Mouse (Mus musculus): ENCODE measurements around the gene Lztr1. TPM values are rescaled to one million over a fixed set of nuclear protein-coding genes. Genes with fewer than 3 reads are reported as not detected.
A peak's percentile ranks its signal among the peaks of the same experiment; 100 is the strongest.
"Not testable (repeated sequence)": the region's sequence is repeated elsewhere in the genome, so short reads cannot be mapped to it uniquely, and the experiment has no call there.

Lztr1 gene
- polyA plus RNA-seq, 1 experiment from 2014 or later = 89.8 TPM

DNA sequence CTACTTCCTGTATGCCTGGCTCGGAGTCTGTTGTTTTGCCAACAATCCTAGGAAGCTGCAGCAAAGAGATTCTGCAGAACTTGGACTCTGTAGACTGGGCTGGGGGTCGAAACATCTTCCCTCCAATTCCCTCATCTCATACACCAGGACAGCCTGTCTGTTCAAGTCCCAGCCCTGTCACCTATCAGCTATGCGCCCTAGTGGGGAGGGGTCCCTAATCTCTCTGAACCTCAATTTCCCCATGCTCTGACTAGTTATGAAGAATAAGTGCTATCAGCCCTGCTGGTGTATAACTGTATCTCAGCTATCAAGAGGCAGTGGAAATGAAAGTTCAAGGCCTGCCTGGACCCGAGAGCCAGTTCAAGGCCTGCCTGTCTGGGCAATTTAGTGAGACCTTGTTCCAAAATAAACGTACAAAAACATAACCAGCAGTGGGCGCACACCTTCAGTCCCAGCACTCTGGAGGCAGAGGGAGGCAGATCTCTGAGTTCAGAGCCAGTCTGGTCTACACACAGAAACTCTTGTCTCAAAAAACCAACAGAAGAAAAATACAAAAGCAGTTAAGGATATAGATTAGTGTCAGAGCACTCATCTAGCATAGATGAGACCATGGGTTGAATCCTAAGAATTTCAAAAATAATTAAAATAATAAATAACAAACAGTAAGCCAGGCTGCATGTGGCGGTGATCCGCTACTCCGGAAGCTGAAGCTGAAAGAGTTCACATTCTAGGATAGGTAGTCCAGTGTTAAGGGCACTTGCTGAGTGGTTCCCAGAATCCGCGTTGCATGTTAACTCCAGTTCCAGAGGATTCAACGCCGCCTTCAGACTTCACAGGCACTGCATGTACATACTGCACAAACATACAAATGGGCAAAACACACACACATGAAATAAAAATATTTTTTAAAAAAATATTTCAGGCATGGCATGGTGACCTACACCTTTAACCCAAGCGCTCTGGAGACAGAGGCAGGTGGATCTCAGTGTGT lies 19.7 kb upstream of the Lztr1 start:
- Histone ChIP-seq H3K9me3 (replicated peaks) (no peaks in the 10 kb centered on the region), H3K27me3 (ENCODE audit: low read depth, poor library complexity, severe bottlenecking) (peaks cover 45% of the 10 kb centered on the region), H3K36me3 (peaks cover 42% of the 10 kb centered on the region), H3K27ac (no peak overlapping the region), H3K4me3 (peak overlapping the region; percentile 61), H3K4me1 (peaks cover 11% of the 10 kb centered on the region)
- DNase-seq (ENCODE audit: low spot score) = no peak
- WGBS = 47% methylated on average over 14 of the region's 14 CpGs

DNA sequence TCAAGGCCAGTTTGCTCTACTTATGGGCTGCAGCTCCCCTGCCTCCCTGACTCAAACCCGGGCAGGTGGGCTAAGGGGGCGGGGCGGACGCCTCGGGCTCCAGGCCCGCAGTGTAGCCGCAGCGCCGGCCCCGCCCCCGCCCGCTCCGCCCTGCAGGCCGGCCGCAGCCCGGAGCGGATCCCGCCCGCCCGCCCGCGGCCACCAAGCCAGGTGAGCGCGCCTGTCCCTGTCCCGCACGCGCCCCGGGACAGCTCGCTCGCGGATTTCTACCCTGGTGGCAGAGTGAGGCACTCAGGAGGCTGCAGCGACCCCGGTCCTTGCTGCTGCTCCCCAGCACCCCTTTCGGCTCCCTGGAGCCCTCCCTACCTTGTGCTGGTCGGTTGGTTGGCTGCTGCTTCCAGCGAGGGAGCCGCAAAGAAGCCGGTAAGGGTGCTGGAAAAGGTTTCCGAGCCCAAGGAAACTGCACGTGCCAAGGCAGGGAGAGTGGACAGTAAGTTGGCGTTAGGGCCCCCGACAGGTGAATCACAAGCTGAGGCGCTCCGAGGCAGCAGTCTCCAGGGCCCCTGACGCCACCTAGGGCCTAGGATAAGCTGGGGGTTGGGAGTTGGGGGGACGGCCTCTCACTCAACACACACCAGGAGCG lies 18.9 kb upstream of the Lztr1 start, which contains the start of gene Aifm3:
Gene Aifm3, plus strand, starts transcription at position 143 of the 643 bp plus-strand sequence.
- Histone ChIP-seq H3K4me3 (peak within 1 kb of the TSS; percentile 61), H3K4me1 (peaks cover 11% of the 10 kb centered on the region), H3K27ac (no peak within 1 kb of the TSS), H3K36me3 (peaks cover 34% of the 10 kb centered on the region), H3K27me3 (ENCODE audit: low read depth, poor library complexity, severe bottlenecking) (peaks cover 45% of the 10 kb centered on the region), H3K9me3 (replicated peaks) (no peaks in the 10 kb centered on the region)
- DNase-seq (ENCODE audit: low spot score) = peak; percentile 53
- WGBS = 1% methylated on average over 47 of the region's 47 CpGs

DNA sequence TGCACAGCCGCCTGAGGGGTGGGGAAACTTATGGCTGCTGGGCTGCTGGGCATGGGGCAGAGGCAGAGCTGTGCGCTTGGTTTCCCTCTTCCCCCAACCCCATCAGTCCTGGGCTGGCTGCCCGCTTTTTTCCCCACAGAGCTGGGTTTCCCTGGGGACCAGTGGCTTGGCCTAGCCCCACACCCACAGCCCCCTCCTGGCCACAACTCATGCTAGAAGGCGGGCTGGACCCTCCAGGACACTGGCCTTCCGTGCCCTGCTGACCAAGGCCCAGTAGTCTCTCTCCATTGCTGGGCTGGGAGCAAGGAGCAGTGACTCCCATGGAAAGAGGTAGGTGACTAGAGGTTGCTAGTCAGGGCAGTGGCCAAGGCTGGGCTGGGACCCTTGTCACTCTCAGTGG lies 17.3 kb upstream of the Lztr1 start:
- no peak for DNase-seq (ENCODE audit: low spot score)
- Histone ChIP-seq H3K27me3 (ENCODE audit: low read depth, poor library complexity, severe bottlenecking) (peaks cover 45% of the 10 kb centered on the region), H3K27ac (no peak overlapping the region), H3K4me3 (no peak overlapping the region), H3K36me3 (peaks cover 18% of the 10 kb centered on the region), H3K9me3 (replicated peaks) (no peaks in the 10 kb centered on the region), H3K4me1 (peaks cover 11% of the 10 kb centered on the region)
- 85% methylated on average over 5 of the region's 5 CpGs for WGBS

DNA sequence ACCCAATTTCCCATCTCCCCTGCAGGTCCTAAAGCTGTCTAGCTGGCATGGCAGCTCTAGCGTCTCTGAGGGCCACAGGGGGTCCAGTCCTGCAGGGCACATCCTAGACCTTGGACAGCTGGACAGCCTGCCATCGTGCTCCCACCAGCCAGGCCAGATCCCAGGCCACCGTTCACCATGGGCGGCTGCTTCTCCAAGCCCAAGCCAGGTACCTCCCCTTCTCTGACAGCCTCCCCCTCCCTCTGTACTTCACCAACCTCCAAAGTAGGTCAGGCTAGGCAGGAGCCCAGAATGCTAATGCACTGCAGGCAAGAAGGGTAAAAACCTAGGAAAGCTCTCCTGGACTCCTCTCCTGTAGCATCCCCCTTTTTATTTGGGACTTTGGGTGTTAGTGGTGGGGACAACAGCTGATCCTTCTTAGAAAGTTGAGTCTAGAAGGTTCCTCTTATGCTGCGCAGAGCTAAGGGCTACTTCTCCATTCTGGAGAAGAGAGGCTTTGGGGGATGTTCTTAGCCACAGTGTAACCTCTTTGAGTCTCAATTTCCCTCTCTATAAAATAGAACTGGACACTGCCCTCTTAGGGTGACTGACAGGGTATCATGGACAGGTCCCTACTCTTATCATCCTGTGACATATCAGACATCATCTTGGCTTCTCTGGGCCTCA lies 16.5 kb upstream of the Lztr1 start:
- no peak overlapping the region for H3K4me3 ChIP-seq
- no peaks in the 10 kb centered on the region for H3K9me3 ChIP-seq (replicated peaks)
- no peak overlapping the region for H3K27ac ChIP-seq
- peaks cover 45% of the 10 kb centered on the region for H3K27me3 ChIP-seq (ENCODE audit: low read depth, poor library complexity, severe bottlenecking)
- peaks cover 13% of the 10 kb centered on the region for H3K4me1 ChIP-seq
- H3K36me3 ChIP-seq = peaks cover 9% of the 10 kb centered on the region
- WGBS = 69% methylated on average over 5 of the region's 5 CpGs
- no peak for DNase-seq (ENCODE audit: low spot score)

DNA sequence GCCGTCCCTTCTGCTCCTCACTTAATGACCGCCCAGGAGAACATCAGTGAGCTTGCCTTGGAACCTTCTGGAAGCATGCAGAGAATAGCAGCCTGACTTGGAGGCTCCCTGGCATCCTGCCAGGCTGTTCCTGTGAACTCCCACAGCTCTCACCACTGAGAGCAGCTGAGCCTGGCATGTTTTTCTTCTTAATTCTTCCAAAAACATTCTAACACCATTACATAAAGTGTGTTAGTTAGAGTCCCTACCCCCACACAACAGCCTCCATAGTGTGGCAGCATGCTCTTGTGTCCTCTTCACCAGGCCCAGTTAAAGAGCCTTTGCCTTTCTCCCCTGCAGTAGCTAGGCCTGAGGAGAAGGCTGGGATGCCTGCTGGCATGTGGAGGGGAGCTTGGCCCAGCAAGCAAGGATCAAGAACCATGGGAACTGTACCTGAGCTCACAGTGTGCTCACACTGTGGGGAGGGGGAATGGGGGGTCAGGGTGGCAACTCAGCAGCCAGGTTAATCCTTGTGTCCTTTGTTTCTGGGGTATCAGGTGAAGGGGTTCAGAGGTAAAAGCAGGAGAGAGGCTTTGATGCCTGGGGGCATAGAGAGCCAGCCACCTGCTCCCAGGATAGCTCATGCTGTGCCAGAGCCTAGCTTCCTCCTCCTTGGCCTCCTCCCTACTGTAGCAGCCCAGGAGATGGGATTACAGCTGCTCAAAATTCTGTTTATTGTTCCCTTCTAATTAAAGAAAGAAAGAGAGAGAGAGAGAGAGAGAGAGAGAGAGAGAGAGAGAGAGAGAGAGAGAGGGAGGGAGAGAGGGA lies 11.8 kb upstream of the Lztr1 start:
- no peak for DNase-seq (ENCODE audit: low spot score)

DNA sequence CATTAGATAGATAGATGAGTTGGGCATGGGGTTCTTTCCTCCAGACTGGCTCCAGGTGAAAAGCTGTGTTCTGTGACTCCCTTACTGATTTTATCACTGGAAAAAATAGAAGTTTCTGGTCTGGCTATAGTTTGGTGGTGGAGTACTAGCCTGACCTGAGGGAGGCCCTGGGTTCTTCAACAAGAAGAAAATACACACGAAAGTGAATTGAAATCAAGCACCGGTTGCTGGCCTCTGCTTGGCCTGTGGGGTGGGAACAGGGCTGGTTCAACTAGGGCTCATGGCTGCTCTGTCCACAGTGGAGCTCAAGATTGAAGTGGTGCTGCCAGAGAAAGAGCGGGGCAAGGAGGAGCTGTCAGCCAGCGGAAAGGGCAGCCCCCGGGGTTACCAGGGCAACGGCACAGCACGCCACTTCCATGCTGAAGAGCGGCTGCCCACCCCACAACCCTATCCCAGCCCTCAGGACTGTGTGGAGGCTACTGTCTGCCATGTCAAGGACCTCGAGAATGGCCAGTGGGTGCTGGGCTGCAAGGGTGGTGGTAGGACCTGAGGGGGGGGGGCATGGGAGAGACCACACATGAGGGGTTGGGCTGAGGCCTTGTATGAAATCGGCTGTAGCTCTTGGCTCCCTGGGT lies 9.1 kb upstream of the Lztr1 start:
- Histone ChIP-seq H3K36me3 (no peaks in the 10 kb centered on the region), H3K27me3 (ENCODE audit: low read depth, poor library complexity, severe bottlenecking) (no peaks in the 10 kb centered on the region), H3K4me1 (peaks cover 12% of the 10 kb centered on the region), H3K9me3 (replicated peaks) (no peaks in the 10 kb centered on the region), H3K27ac (peak overlapping the region; percentile 17; the same call in 1 of the 2 replicates), H3K4me3 (0 out of 2 replicates have a peak overlapping the region, but pooled peaks have one; percentile 4)
- WGBS = 36% methylated on average over 10 of the region's 10 CpGs
- DNase-seq (ENCODE audit: low spot score) = peak; percentile 58

More for the DNA sequence above, 11.8 kb upstream of the Lztr1 start:
- no peak overlapping the region for H3K27ac ChIP-seq
- H3K4me3 ChIP-seq = no peak overlapping the region
- 68% methylated on average over 2 of the region's 2 CpGs for WGBS
- H3K27me3 ChIP-seq (ENCODE audit: low read depth, poor library complexity, severe bottlenecking) = peaks cover 4% of the 10 kb centered on the region; the same call in 1 of the 2 replicates
- H3K36me3 ChIP-seq = no peaks in the 10 kb centered on the region
- no peaks in the 10 kb centered on the region for H3K9me3 ChIP-seq (replicated peaks)
- H3K4me1 ChIP-seq = peaks cover 12% of the 10 kb centered on the region

DNA sequence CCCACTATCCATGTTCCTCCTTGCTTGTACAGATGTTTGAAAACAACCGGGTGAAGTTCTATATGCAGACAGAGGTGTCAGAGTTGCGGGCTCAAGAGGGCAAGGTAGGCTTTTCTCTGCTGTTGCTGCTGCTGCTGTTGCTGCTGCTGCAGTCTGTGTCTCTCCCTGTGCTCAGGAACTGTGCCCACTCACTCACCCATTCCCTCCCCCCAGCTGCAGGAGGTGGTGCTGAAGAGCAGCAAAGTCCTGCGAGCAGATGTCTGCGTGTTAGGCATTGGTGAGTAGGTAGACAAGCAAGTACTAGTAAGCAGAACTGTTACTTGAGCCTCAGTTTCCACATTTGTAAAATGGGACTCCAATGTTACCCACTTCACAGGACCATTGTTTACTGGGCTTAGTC lies 5.8 kb upstream of the Lztr1 start:
- no peaks in the 10 kb centered on the region for H3K9me3 ChIP-seq (replicated peaks)

DNA sequence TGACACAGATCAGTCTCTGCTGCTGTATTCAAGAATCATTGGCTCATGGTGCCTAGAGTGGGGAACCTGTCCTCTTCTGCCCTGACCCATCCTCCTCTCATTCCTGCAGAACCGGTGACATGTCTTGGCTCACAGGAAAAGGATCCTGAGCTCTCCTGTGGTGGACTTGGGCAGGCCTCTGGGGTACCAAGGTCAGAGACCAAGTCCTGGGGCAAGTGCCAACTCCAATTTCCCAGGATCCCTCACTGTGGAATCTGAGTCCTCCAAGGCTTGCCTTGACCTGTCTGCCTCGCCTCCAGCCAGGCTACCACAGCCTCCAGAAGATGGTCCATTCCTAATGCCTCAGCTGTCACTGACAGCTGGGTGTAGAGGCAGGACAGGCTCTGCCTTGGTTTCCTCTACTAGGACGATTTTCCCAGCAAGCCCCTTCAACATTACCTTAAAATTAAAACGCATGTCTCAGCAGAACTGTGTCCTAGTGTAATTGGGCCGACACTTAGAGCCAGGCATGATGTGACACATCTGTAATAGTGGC lies 1.4 kb upstream of the Lztr1 start:
- peaks cover 11% of the 10 kb centered on the region for H3K36me3 ChIP-seq
- WGBS = 89% methylated on average over 5 of the region's 5 CpGs

More for the DNA sequence above, 5.8 kb upstream of the Lztr1 start:
- 75% methylated on average over 4 of the region's 4 CpGs for WGBS
- no peaks in the 10 kb centered on the region for H3K27me3 ChIP-seq (ENCODE audit: low read depth, poor library complexity, severe bottlenecking)
- peaks cover 9% of the 10 kb centered on the region for H3K4me1 ChIP-seq
- DNase-seq (ENCODE audit: low spot score) = no peak
- H3K27ac ChIP-seq = no peak overlapping the region
- no peaks in the 10 kb centered on the region for H3K36me3 ChIP-seq
- H3K4me3 ChIP-seq = no peak overlapping the region

DNA sequence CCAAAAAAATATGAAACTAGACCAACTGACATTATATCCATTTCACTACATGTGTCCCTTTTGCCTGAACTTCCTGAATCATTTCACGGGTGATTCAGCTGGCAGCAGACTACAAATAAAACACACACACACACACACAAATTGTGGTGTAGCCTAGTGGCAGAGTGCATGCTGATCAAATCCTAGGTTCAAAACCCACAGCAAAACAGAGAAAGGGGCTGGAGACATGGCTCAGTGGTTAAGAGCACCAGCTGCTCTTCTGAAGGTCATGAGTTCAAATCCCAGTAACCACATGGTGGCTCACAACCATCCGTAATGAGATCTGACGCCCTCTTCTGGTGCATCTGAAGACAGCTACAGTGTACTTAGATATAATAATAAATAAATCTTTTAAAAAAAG lies 457 bp upstream of the Lztr1 start:
- WGBS = 34% methylated on average over 3 of the region's 3 CpGs
- peak overlapping the region; percentile 67 for H3K4me3 ChIP-seq
- H3K36me3 ChIP-seq = peaks cover 21% of the 10 kb centered on the region
- DNase-seq (ENCODE audit: low spot score); H3K9me3 ChIP-seq (replicated peaks); H3K27me3 ChIP-seq (ENCODE audit: low read depth, poor library complexity, severe bottlenecking): not testable (repeated sequence)
- peaks cover 12% of the 10 kb centered on the region for H3K4me1 ChIP-seq
- peak overlapping the region; percentile 92 for H3K27ac ChIP-seq

More for the DNA sequence above, 1.4 kb upstream of the Lztr1 start:
- Histone ChIP-seq H3K4me3 (no peak overlapping the region), H3K4me1 (peaks cover 12% of the 10 kb centered on the region), H3K27me3 (ENCODE audit: low read depth, poor library complexity, severe bottlenecking) (no peaks in the 10 kb centered on the region), H3K9me3 (replicated peaks) (no peaks in the 10 kb centered on the region), H3K27ac (no peak overlapping the region)
- no peak for DNase-seq (ENCODE audit: low spot score)

DNA sequence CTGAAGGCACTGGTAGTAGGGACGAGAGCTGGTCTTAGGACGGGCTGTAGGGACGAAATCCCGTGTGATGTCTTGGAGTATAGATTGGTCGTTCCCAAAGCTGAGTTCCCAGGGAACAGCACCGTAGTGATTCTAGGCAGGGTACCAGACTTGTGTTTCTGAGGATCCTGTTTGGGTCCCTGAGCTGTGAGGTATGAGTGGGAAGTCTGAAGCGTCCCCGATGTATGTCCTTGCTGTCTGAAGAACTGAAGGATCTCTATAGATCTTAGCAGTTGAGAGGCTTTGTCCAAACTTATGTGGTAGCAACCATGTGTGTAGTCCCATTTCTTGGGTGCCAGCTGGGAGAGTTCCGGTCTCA lies 731 bp downstream of the Lztr1 start:
- Histone ChIP-seq H3K27ac (peak overlapping the region; percentile 92), H3K27me3 (ENCODE audit: low read depth, poor library complexity, severe bottlenecking) (no peaks in the 10 kb centered on the region), H3K9me3 (replicated peaks) (no peaks in the 10 kb centered on the region), H3K4me1 (peaks cover 12% of the 10 kb centered on the region), H3K4me3 (peak overlapping the region; percentile 67), H3K36me3 (peaks cover 33% of the 10 kb centered on the region)
- WGBS = 14% methylated on average over 9 of the region's 9 CpGs
- no peak for DNase-seq (ENCODE audit: low spot score)

DNA sequence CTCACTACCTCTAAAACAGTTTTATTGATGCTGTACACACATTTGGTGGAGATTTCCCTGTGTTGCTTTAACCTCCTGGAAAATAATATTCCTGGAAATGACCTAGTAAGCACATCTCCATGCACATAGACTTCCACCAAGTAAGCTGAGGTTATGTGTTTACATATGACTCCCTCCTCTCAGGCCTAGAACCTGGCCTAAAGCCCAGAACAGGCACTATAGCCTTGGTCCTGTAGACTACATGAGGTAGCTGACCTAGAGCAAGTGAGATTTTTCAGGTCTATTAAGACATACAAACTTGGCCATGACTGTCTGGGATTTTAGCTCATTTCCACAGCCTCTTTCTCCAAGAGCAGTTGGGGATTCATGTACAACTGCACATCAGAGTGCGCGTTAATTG lies 1.7 kb downstream of the Lztr1 start:
- Histone ChIP-seq H3K27me3 (ENCODE audit: low read depth, poor library complexity, severe bottlenecking) (no peaks in the 10 kb centered on the region), H3K4me1 (peaks cover 12% of the 10 kb centered on the region), H3K4me3 (no peak overlapping the region), H3K9me3 (replicated peaks) (no peaks in the 10 kb centered on the region), H3K27ac (no peak overlapping the region), H3K36me3 (peaks cover 42% of the 10 kb centered on the region)
- WGBS = 98% methylated on average over 2 of the region's 2 CpGs
- DNase-seq (ENCODE audit: low spot score) = no peak
